Mouse (Mus musculus) E14TG2a.4 (cell line): Measurements from ENCODE around the gene Smarca4.

Source experiments
- CTCF ChIP-seq: conservative IDR thresholded peaks from 2 replicates; pipeline ENCODE4 v1.5.1; 2014; ENCODE audit warnings: low read length
- POU5F1 ChIP-seq: IDR thresholded peaks from 2 replicates; pipeline ENCODE4 v1.6.1; 2014; ENCODE audit warnings: low read length, borderline replicate concordance

GRCm38 (mm10) chr9:21626571-21626970, 10.6 kb downstream of the Smarca4 start:
- TF ChIP-seq POU5F1, result no peak
- peak; percentile 62 for TF ChIP-seq CTCF
